Mouse (Mus musculus) ZHBTc4 (cell line): ENCODE results near the gene Hikeshi.

Source experiments
- DNase-seq: peaks from one replicate; pipeline ENCODE4 v3.0.0-alpha.2; 2011; ENCODE audit warnings: low read depth, low spot score

Hikeshi gene

GRCm38 (mm10) chr7:89913432-89914158, 27.4 kb downstream of the Hikeshi start:
- DNase-seq, result no peak

GRCm38 (mm10) chr7:89912356-89912755, 28.6 kb downstream of the Hikeshi start:
- DNase-seq, result no peak

- no peak for DNase-seq
These were observed 31.3 kb downstream of the Hikeshi start for GRCm38 (mm10) chr7:89909711-89910110.

- DNase-seq, result no peak
These were observed 31.9 kb downstream of the Hikeshi start for GRCm38 (mm10) chr7:89908899-89909621.

- no peak for DNase-seq
These were observed 32.6 kb downstream of the Hikeshi start for GRCm38 (mm10) chr7:89908421-89908820.

- DNase-seq, result peak; percentile 86
These were observed 33.1 kb downstream of the Hikeshi start for GRCm38 (mm10) chr7:89907950-89908349.

- peak; percentile 67 for DNase-seq
These were observed 37.3 kb downstream of the Hikeshi start, which contains the start of gene Ccdc81 for GRCm38 (mm10) chr7:89903442-89904343. Ccdc81 (minus strand) TSS chr7:89903629.

GRCm38 (mm10) chr7:89903007-89903406, 38.0 kb downstream of the Hikeshi start:
- DNase-seq, result peak; percentile 14

- DNase-seq, result peak; percentile 65
These were observed 49.1 kb downstream of the Hikeshi start for GRCm38 (mm10) chr7:89891856-89892255.

- no peak for DNase-seq
These were observed 49.6 kb downstream of the Hikeshi start for GRCm38 (mm10) chr7:89891412-89891811.

GRCm38 (mm10) chr7:89884551-89884950, 56.5 kb downstream of the Hikeshi start:
- no peak for DNase-seq

- DNase-seq, result no peak
These were observed 61.3 kb downstream of the Hikeshi start for GRCm38 (mm10) chr7:89879686-89880085.
